Mouse (Mus musculus): ENCODE measurements at regions not wholly inside any gene's neighbourhood (a gene's known extent, or its start where the extent isn't known, plus 50 kb on each side); places are given as distances from the start of the nearest gene placed in this dataset.

DNA sequence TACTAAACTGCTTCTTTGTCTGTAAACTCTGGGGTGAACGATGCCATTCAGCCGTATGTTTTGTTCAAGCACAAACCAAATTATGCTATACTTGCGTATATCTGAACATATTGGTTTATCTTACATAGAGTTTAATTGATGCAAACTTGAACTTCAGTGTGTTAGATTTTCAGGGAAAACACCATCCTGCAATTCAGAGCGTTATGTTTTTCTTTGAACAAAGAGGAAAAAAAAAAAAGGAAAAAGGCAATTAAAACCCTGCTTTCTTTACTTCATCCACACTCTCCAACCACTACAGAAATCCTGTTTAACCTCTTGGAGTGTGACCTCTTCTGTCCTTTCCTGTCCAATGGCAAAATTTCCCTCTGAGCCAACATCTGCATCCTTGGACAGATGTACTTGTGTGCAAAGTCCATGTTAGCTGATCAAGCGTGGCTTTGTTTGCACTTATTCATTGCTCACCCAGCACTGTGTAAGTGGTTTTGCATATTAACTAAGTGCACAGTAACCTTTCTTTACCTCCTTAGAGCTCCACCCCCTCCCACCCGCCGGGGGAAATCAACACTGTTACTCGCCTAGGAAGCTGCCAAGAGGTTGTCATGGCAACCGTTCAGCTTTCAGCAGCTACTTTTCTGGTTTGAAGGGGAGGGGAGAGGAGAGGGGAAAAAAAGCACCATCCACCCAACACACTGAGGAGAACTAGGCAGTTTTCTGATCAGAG lies 174.4 kb upstream of the Klf12 start:
- peak; percentile 88 to 92 for DNase-seq (ENCODE audit: low spot score in 2 of 2)

DNA sequence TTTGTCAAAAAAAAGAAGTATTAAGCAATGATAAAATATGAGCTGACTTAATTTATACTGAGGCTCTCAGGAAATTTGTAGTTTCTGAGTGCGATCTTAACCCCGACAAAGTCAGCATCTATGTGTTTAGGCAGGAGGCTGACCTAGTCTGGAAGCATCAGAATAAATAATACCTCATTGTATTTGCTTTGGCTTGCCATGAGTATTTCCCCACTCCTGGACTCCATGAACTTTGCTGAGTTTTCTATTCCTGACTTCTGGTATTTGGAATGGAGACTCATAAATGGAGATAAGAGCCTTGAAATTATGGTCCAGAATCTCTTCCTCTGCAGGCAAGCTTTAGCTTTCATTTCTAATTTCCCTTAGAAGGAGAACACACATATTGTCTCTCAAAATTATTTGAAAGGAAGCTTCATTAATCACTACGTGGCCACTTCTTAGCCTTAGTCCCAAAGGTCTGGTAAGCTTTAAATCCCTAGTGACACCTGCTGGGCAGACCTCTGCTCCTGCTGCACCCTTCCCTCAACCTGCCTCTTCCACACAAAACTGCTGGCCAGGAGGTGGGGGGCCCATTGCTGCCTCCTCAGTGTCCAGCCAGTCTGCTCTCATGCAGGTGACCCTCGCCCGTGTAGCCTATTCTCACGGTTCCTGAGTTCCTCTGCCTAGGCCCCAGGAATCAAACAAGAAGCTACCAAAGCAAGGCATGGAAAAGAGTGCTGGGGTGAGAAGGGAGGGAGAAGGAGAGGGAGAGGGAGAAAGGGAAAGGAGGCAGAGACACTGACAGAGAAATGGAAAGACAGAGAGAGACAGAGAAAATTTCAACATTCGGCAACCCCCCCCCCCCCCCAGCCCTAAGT lies 173.6 kb upstream of the Klf12 start:
- DNase-seq (ENCODE audit: low spot score in 2 of 2) = peak in 1 of 2 experiments; percentile 12

DNA sequence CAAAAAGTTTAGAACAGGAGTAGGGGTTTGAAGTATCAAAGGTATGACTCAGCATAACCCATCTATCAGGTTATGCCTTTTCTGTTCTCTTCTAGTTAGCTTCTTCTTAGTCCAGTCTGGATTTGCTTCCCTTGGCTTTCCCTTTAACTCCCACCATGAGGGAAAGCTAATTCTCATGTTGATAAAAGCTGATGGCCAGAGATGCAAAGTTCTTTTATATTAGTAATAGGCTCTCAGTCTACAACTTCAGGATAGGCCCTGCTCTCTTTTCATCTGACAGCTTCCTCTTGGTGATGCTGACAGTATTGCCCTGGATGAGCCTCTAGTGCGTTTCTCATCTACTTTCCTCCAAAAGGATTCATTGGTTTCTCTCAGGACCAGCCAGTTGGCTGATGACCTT lies 161.7 kb upstream of the Klf12 start:
- no peak for DNase-seq (ENCODE audit: low spot score in 2 of 2)

DNA sequence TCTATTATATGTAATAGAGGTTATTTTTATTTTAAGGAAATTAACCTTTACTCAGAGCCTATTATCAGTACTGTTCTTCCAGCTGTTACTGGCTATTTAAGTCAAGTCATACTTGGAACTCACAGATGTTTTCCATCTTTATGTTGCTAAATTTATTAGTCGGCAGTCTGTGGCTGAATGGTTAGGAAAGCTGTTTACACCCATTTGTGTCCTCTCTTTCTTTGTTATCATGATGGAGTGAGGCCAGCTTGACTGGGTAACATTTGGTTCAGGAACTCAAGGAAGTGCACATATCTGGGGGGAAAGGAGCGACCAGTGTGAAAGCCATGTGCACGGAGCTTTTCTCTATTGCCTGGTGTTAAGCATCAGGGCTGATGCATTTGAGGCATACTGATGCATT lies 160.4 kb upstream of the Klf12 start:
- no peak for DNase-seq (ENCODE audit: low spot score in 2 of 2)

DNA sequence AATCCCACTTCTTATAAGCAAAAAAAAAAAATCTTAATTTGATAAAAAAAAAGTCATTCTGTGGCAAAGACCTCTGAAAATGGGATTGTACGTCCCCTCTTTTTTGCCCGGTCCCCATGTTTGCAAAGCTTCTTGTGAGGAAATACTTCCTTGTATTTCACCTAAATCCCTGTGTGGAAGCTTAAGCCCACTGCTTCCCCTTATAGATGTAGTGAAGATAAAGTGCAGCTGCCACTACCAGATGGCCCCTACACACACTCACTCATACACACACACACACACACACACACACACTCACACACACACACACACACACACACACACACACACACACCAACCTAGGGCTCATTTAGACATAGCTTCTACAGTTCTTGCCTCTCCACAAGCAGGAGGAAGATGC lies 159.6 kb upstream of the Klf12 start:
- no peak for DNase-seq (ENCODE audit: low spot score in 2 of 2)

DNA sequence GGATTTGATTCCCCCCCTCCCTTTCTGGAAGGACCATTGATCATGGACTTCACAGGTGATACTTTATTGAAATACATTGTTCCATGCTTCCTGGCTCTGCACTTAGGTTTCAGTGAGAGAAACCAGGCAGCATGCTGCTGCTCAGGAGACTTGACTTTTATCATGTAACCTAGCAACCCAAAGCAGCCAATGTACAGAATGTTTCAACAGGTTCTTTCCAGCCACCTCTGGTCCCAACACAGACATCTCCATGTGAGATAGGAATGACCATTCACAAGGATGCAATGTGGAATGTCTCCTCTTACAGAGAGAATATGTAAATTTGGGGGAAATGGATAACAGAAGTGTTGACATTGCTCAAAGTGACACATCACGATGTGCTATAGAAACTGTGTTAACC lies 153.1 kb upstream of the Klf12 start:
- no peak for DNase-seq (ENCODE audit: low spot score in 2 of 2)

DNA sequence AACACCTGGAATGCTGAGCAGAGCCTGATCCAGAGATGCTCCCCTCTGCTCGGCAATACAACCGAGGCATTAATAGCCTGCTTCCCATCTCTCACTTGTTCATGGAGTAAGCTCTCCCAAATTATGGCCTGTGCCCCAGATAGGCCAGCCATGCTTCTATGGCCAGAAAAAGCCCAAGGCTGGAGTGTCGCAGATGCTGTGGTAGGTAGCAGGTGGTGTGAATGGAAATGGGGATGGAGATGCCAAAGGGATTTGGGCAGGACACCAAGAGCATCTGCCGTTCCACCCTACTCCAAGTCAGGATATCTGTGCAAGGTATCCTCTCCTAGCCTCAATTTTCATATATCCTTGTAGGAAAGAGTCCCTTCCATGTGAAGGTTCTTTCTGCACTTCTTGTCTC lies 145.2 kb upstream of the Klf12 start:
- no peak for DNase-seq (ENCODE audit: low spot score in 2 of 2)

DNA sequence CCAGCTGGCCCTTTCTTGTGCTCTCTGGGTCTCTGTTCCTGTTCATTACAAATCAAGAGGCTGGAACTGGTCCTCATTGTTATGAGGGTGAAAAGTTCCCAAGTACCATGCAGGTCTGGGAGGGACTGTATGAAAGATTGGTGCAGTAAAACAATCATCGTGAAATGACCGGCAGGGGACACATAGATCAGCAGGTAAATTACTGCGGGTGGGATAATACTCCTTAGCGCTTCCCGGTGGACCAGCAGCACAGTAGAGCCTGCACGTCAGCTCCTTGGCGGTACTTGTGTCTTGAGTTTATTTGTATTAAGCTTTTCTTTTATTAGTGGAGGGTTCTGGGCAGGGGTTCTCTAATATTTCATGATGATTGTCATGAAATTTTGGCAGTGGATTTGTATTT lies 141.9 kb upstream of the Klf12 start:
- no peak for DNase-seq (ENCODE audit: low spot score in 2 of 2)

DNA sequence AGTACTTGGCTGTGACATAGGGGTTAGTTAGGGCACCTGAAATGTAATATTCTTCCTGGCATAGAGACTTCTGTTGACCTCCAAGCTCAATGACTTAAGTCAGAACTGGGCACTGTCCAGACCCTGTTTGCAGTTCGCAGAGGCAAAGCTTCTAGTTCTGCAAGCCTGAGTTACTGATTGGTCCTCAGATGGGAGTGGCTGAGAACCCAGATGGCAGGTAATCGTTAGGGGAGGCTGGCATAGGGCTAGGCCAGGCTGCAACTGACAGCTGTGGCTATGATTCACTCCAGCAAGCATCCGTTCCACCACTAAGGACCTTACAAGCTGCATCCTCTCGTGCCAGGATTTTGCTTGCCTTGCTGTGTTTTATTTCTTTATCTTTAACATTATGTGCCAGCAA lies 139.3 kb upstream of the Klf12 start:
- DNase-seq (ENCODE audit: low spot score in 2 of 2) = peak; percentile 17 to 29

DNA sequence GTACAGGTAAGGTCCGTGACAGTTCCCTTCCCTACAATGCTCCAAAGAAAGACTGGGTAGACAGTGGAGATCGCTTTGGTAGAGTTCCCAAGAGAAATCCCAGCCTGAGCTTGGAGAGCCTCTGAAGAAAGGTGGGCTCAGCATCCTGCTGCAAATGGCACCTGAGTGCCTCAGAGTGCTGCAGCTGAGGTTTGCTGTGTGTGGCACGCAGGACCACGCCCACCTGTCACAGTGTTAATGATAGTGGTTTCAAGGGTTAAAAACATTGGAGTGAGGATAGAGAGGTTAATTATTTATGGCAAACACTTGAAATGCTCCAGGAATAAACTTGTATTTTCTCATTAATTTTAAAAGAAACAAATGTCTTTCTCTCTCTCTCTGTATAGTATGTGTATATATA lies 137.2 kb upstream of the Klf12 start:
- no peak for DNase-seq (ENCODE audit: low spot score in 2 of 2)

DNA sequence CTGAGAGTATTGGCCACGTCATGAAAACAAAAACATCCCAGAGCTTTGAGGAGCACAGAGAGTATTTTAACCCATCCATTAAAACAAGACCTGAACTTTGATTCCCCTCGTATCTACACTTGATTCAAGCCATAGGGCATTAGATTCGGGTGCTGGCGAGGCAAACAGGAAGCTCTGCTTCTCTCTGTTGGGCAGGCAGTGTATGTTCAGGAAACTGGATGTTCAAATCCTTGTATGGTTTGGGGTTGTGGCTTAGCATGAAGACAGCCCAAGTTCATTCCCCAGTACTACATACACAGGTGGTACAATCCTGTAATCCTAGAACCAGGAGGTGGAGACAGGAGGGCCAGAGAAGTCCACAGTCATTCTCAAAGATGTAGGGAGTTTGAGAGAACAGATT lies 130.6 kb upstream of the Klf12 start:
- DNase-seq (ENCODE audit: low spot score in 2 of 2) = no peak

DNA sequence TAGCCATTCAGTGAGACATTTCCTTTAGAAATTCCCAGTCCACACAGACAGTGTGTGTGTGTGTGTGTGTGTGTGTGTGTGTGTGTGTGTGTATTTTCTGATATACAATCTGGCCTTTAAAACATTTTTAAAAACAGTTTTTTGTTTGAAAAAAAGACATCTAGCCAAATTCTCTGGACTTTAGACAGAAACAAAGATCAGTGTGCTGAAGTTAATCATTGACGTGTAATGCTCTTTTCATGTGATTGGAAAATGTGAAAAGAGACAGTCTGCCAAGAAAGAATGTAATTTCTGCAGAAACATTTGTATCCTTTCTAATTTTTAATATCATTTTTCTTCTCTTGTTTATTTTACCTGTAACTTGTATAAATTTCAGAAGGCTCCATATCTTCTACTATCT lies 127.7 kb upstream of the Klf12 start:
- DNase-seq (ENCODE audit: low spot score in 2 of 2) = no peak

DNA sequence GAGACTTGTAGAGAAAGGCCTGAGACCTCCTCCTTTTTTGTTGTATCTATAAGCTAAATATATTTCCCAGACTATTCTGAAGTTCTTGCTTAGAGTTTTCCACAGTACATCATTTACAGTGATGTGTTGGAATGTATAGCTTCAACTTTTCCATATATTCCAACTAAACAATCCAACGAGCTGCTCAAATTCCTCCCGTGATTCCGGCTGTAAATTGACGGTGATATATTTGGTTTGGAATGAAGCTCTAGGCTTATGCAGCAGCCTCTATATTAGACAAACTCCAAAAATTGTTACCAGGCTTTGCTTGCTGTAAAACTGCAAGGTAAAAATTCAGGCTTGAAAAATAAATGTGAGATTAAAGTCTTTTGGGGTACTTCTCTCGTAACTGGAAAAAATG lies 112.7 kb upstream of the Klf12 start:
- no peak for DNase-seq (ENCODE audit: low spot score in 2 of 2)

DNA sequence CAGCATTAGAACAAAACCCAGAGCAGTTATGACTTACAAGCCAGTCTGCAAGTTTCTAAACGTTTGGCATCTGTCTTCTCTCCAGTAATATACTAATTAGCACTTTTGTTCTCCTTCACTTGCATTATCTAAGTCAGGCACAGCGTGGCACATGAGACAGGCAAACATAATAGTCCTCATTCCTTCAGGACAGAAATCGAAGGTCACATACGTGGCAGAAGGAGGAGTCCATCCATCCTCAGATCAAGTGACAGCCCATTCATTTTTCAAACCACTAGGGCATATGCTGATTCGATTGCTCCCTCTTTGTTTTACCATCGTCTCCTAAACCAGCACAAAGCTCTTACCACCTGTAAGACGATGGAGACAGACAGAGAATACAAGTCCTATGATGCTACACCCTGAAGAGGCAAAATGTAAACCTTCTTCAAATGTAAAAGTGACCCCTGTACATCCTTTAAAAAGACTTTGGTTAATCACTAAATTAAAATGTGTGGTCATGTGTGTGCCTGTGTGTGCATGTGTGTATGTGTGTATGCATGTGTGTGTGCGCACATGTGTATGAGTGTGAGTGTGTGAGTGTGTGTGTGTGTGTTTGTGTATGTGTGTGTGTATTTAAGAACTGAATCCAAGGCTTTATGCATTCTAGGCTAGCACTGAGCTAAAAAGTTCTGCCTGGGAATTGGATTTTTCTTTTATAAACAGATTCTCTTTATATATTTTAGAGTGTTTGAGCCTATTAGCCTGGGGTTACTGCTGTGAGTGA lies 90.9 kb upstream of the Klf12 start:
- DNase-seq (ENCODE audit: low spot score in 2 of 2) = no peak

DNA sequence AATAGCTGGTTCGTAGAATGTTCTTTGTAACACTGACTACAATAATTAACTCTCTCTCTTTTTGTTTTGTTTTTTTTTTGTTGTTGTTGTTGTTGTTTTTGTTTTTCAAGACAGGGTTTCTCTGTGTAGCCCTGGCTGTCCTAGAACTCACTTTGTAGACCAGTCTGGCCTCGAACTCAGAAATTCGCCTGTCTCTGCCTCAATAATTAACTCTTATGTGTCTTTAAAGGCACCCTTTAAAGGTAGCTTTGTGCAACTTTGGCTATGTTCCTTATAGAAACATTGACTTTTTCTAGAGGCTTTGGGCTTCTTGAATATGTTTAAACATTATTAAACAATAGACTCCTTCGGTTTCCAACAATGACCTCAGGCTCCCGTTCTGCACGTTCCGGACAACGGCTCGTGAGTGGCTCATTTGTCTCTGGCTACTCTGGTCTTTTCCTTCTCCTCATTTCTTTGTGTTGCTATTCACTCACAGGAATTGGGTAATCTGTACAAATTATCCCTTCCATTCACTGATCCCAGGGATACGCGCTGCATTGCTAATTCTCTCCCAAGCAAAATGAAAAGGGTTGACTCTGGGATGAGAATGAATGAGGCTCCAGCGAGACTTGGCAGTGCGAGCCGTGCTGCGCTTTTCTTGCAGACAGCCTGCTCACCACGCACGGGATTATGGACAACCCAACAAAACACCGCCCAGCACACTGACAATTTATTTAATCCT lies 90.2 kb upstream of the Klf12 start:
- peak; percentile 47 to 67 for DNase-seq (ENCODE audit: low spot score in 2 of 2)

DNA sequence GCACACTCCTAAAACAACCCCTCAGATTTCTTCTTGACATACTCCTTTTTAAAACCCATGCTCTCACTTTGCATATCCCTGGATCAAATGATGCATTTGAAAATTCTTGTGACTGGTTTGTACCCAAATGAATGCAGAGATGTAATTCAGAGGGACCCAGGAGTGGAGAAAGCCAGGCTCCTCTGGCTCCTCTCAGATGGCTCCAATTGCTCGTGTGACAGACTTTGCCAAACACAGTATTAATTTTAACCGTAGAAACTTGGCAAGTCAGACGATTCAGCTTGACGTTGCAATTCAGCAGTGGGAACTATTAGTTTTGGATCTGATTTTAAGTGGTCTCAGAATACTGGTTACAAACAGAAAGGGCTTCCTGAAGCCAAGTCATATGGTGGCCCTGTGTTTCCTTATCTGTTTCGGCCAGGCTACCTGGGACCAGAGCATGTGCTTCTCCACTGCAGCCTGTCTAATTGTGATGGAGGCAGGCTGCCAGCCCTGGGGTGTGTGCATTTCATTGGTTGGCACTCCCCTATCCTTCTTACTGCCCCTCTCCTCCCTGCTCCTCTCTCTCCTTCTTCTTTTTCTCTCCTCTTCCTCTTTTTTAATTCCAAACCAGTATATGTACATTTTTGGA lies 81.9 kb upstream of the Klf12 start:
- no peak for DNase-seq (ENCODE audit: low spot score in 2 of 2)

DNA sequence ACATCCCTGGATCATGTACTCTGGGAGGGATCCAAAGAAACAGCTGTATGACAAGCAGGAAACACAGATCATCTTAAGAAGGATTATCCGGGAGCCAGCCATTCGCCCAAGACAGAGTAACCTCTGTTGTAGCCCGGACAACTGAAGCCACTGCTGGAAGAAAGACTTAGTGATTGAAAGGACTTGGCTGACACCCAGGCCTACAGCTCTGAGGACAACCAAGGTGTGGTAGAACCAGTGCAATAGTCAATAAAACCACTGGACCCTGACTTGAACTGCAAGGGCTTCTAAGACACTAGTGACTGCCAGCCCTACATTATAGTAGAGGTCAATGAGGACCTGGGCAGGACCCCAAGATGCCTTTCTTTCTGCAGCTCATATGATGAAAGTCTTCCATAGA lies 78.3 kb upstream of the Klf12 start:
- DNase-seq (ENCODE audit: low spot score in 2 of 2) = no peak

DNA sequence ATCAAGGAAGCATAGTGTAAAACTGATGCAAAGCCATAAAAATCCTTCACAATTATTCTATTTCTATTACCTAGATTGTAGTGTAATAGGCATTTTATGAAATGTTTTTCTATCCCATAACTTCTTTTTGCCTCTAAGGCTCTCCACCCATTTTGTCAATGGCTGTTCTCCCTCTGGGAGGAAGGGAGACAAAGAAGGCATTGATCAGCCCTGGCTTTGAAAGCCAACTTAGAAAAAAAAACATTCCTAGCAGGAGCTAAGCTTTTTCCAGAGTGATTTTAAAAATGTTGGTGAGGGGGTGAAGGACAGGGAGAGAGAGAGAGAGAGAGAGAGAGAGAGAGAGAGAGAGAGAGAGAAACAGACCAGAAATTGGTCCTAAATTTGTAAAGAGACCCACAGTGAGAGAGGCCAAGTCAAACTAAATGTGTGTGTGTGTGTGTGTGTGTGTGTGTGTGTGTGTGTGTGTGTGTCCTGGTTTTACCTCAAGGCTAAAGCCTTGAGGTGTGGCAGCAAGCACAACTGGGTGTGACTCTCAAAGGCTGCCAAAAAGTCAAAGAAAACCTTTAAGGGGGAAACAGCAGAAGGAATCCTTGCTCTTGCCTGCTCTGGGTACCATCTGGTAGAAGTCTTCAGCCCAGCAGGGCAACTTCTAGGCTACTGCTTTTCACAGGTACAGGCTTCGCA lies 77.0 kb upstream of the Klf12 start:
- DNase-seq (ENCODE audit: low spot score in 2 of 2) = no peak

DNA sequence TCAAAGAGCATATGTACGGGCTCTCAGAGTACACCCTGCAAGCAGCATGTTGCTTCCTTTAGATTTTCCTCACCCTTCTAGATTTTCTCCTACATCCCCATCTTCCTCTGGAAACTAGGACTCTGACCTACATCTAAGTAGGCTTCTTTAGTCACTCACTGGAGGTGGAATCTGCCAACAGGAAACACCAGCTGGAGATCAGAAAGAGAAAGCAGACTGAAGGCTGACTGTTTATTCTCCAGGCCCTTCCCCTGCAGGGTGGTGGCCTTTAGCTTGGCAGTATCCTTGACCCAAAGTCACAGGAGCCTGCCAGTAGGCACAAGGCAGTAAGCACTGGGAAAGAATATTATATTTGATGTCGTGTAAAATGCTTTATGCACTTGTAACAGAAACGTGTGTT lies 75.4 kb upstream of the Klf12 start:
- DNase-seq (ENCODE audit: low spot score in 2 of 2) = no peak

DNA sequence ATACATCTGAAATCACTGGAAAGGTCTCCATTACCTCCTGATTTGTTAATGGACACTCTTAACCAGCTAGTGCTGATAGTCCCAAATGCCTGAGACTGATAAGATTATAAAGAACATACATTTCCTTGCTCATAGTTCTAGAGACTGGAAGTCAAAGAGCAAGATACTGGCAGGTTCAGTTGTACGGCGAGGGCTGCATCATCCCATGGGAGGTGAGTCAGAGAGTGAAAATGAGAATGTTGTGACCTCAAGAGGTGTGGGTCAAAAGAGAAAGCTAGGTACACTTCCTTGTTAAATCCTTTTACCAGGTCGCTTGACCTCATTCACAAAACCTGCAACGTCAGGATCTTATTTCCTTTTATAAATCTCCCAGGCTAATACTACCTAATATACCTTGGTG lies 72.7 kb upstream of the Klf12 start:
- no peak for DNase-seq (ENCODE audit: low spot score in 2 of 2)

DNA sequence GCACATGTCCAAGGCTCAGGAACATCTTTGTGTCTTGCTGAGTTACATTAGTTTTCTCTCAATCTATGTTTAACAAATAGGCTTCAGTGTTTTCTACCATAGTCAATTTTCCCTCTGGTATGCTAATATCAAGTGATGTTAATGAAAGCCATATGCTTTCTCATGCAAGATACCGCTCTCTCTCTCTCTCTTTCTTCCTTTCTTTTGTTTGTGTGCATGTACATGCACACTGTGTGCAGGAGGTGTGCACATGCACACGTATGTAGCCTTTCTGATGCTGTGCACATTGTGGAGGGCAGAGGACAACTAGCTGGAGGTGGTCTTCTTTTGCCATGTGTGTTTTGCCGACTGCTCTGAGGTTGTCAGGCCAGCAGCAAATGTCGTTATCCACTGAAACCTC lies 69.0 kb upstream of the Klf12 start:
- no peak for DNase-seq (ENCODE audit: low spot score in 2 of 2)
